Mouse (Mus musculus) testis, adult 2 months (tissue): Measurements from ENCODE around the gene Klf4. TPM values are rescaled to one million over a fixed set of nuclear protein-coding genes. Genes with fewer than 3 reads are reported as not detected.

Experiments
- H3K27ac ChIP-seq: fragments of 200-500 bp; 2 replicates; pipeline ENCODE4 v1.5.1; 2012; ENCODE audit warnings: low read depth, low read length; ENCODE audit not compliant: control insufficient read depth, insufficient read depth
- H3K27me3 ChIP-seq: fragments of 200-500 bp; 2 replicates; pipeline ENCODE4 v1.6.1; 2012; ENCODE audit warnings: mild to moderate bottlenecking, low read length, moderate library complexity; ENCODE audit not compliant: control insufficient read depth, insufficient read depth
- H3K36me3 ChIP-seq: fragments of 200-500 bp; 2 replicates; pipeline ENCODE4 v1.6.1; 2012; ENCODE audit warnings: mild to moderate bottlenecking, low read length; ENCODE audit not compliant: control insufficient read depth, insufficient read depth
- H3K4me1 ChIP-seq: fragments of 200-500 bp; 2 replicates; pipeline ENCODE4 v1.6.1; 2012; ENCODE audit warnings: low read length; ENCODE audit not compliant: control insufficient read depth, insufficient read depth
- H3K4me3 ChIP-seq: fragments of 200-500 bp; 2 replicates; pipeline ENCODE4 v1.5.1; 2012; ENCODE audit warnings: low read depth, mild to moderate bottlenecking, low read length, moderate library complexity, mixed read lengths; ENCODE audit not compliant: control insufficient read depth
- CTCF ChIP-seq: fragments of 200-500 bp; IDR thresholded peaks from 2 replicates; pipeline ENCODE4 v1.5.1; 2012; ENCODE audit warnings: low read depth, mild to moderate bottlenecking, inconsistent platforms, low read length, moderate library complexity; ENCODE audit not compliant: control insufficient read depth, insufficient read depth, insufficient replicate concordance
- POLR2A ChIP-seq: fragments of 200-500 bp; IDR thresholded peaks from 2 replicates; pipeline ENCODE4 v1.6.1; 2012; ENCODE audit warnings: low read depth, mild to moderate bottlenecking, inconsistent platforms, low read length, moderate library complexity; ENCODE audit not compliant: control insufficient read depth
- polyA plus RNA-seq: library from polyadenylated mRNA; depleted of rRNA; stranded (reverse); fragments of >200 nt; gene quantifications from 2 replicates; pipeline ENCODE4 v1.2.3, GENCODE M21; 2012

The Klf4 gene
- polyA plus RNA-seq, 1 experiment, result 123 TPM

DNA sequence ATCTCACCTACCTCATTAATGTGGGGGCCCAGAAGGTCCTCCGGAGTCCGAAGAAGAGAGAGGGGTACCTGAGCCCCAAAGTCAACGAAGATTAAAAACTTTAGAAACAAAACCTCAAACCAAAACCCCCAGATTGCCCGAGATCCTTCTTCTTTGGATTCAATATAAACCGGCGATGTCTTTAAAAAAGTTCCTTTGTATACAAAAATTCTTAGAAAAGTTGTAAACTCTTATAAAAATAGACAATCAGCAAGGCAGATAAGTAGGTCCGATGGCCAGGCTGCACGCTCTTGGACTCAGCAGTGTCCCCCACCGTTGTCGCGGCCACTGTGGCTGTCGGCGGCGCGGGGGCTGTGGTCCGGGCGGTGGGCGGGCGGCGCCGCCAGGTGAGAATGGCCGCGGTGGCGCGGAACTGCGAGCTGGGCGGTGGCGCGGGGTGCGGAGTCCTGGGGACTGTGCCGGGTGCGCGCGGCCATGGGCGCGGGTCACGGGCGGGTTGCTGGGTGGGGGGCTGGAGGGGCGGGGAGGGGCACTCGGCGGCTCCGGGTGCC, 335 bp downstream of the Klf4 start:
- Histone ChIP-seq H3K36me3 (no peaks in the 10 kb centered on the region), H3K27me3 (no peaks in the 10 kb centered on the region), H3K4me3 (peak overlapping the region; percentile 89), H3K4me1 (peaks cover 21% of the 10 kb centered on the region), H3K27ac (peak overlapping the region; percentile 32; the same call in 1 of the 2 replicates)
- TF ChIP-seq POLR2A, result no peak
- TF ChIP-seq CTCF, result no peak

DNA sequence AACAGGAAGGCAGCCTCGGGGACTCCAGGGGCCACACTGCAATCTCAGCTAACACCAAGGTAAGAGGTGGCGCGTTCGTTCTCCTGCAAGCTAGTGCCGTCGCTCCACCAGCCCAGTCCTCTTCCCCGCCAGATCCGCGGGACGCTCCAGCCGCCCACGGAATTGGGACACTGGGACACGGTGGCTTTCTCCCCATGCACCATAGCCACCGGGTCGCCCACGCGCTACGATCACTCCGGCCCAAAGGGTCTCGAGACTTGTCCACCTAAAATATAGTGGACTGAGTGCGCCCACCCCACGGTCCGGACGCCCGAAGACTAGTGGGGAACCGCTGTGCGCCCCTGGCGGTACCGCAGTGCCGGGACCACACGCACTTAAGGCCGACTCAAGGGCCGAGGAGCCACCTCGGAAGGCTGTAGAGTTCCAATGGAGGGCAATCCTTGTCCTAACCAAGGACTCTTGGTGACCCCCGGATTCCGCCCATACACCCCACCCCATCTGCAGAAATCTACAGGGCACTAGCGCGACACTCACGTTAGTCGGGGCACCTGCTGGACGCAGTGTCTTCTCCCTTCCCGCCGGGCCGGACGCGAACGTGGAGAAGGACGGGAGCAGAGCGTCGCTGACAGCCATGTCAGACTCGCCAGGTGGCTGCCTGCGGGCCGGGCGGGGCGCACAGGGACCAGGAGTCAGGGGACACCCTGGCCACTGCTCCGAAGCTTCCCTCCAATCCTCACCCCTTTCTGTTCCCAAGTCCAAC, 990 bp downstream of the Klf4 start:
- H3K4me3 ChIP-seq, result peak overlapping the region; percentile 89
- H3K36me3 ChIP-seq, result no peaks in the 10 kb centered on the region
- H3K4me1 ChIP-seq, result peaks cover 21% of the 10 kb centered on the region
- no peaks in the 10 kb centered on the region for H3K27me3 ChIP-seq
- peak overlapping the region; percentile 32; the same call in 1 of the 2 replicates for H3K27ac ChIP-seq
- TF ChIP-seq POLR2A, result no peak; the same call in 1 of the 2 replicates
- TF ChIP-seq CTCF, result no peak

DNA sequence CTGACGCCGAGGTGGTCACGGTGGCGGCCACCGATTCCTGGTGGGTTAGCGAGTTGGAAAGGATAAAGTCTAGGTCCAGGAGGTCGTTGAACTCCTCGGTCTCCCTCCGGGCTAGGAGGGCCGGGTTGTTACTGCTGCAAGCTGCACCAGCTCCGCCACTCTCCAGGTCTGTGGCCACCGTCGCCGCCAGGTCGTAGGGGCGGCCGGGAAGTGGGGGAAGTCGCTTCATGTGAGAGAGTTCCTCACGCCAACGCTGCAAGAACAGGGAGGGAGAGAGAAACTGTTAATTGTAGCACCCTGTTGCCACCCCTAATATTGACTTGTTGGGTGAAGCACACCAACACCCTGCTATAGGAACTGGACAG, 1.6 kb downstream of the Klf4 start:
- peak; percentile 12; the same call in 1 of the 2 replicates for TF ChIP-seq POLR2A
- no peak for TF ChIP-seq CTCF
- Histone ChIP-seq H3K27me3 (no peaks in the 10 kb centered on the region), H3K27ac (no peak overlapping the region)

DNA sequence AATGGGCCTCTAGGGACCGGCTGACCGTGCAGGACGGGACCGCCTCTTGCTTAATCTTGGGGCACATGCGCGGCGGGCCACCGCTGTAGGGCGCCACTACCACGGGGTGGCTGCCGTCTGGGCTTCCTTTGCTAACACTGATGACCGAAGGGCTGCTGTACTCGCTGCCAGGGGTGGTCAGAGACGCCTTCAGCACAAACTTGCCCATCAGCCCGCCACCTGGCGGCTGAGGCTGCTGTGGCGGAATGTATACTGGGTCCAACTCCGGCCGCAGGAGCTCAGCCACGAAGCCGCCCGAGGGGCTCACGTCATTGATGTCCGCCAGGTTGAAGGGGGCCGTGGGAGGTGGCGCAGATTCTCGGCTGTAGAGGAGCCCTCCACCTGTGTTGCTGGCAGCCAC, 2.0 kb downstream of the Klf4 start:
- no peak overlapping the region for H3K27ac ChIP-seq
- TF ChIP-seq POLR2A, result no peak
- peak; percentile 48; the same call in 1 of the 2 replicates for TF ChIP-seq CTCF
- H3K4me1 ChIP-seq, result peaks cover 21% of the 10 kb centered on the region
- H3K4me3 ChIP-seq, result peak overlapping the region; percentile 89
- H3K27me3 ChIP-seq, result no peaks in the 10 kb centered on the region
- H3K36me3 ChIP-seq, result no peaks in the 10 kb centered on the region

More for the DNA sequence above, 1.6 kb downstream of the Klf4 start:
- H3K4me1 ChIP-seq, result peaks cover 21% of the 10 kb centered on the region
- H3K4me3 ChIP-seq, result peak overlapping the region; percentile 89
- no peaks in the 10 kb centered on the region for H3K36me3 ChIP-seq

DNA sequence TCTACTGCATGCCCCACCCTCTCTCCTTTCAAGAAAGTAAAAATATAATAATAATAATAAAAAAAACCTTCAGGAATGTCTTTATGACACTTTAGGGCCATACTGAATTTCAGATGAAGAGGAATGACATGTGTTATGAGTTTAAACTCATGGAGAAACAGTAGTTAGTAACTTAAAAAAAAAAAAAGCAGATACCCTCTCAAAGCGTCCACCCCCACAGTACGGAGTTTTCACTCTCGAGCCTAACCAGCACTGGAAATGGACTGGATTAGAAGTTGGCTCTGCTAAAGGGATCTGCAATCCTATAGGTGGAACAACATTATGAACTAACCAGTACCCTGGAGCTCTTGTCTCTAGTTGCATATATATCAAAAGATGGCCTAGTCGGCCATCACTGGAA, 3.9 kb downstream of the Klf4 start:
- no peak overlapping the region for H3K4me3 ChIP-seq
- no peaks in the 10 kb centered on the region for H3K27me3 ChIP-seq
- H3K4me1 ChIP-seq, result peaks cover 17% of the 10 kb centered on the region
- no peak for TF ChIP-seq CTCF
- TF ChIP-seq POLR2A, result no peak
- no peak overlapping the region for H3K27ac ChIP-seq
- no peaks in the 10 kb centered on the region for H3K36me3 ChIP-seq

DNA sequence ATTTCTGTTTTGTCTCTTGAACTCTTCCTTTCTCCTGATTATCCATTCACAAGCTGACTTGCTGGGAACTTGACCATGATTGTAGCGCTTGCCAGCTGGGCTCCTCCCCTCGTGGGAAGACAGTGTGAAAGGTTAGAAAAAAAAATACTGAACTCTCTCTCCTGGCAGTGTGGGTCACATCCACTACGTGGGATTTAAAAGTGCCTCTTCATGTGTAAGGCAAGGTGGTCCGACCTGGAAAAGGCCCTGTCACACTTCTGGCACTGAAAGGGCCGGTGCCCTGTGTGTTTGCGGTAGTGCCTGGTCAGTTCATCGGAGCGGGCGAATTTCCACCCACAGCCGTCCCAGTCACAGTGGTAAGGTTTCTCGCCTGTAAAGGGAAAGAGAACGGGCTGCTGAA, 4.3 kb downstream of the Klf4 start:
- TF ChIP-seq POLR2A (no peak), CTCF (no peak)
- no peak overlapping the region for H3K27ac ChIP-seq
- H3K4me3 ChIP-seq, result peak overlapping the region; percentile 32

DNA sequence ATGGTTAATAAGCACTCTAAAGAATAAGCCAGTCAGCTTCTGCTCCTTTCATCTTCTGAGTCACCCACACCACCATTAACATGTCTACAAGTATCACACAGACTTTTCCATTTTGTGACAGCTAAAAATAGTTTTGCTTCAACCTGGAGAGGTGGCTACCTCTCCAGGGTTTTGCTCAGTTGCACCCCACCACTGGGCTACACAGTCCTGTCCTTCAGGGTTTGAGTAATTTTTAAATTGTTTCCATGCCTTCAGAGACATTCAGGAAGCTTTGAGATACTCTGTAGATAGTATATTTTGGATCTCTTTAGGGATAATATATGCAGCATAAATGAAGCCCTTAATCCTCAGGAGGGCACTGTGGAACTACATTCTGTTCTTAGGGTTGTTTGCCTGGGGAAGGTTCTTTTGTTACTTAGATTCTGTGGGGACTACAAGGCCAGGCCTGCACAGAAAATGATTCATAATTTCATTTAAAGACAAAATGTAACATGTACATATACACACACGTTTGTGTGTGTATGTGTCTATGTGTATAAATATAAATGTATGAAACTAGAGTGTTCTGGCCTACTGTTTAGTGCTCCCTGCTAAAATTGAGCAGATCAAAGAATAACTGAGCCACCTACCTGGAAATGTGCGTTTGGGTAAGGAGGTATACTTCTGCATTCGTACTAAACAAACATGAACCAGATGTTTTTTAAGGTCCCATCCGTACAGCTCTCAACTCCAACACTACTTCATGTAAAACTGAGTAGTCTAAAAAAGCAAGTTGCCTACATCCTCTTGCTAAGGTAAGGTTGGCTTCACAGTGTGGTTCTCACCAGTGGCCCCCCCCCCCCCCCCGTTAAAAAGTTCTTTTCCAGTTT, 5.8 kb downstream of the Klf4 start:
- Histone ChIP-seq H3K4me3 (no peak overlapping the region), H3K36me3 (no peaks in the 10 kb centered on the region), H3K27ac (no peak overlapping the region), H3K4me1 (peaks cover 15% of the 10 kb centered on the region), H3K27me3 (no peaks in the 10 kb centered on the region)
- TF ChIP-seq POLR2A (no peak), CTCF (no peak)

More for the DNA sequence above, 4.3 kb downstream of the Klf4 start:
- H3K36me3 ChIP-seq, result no peaks in the 10 kb centered on the region
- H3K27me3 ChIP-seq, result no peaks in the 10 kb centered on the region
- H3K4me1 ChIP-seq, result peaks cover 15% of the 10 kb centered on the region
